Mouse (Mus musculus) limb, embryonic 12.5 days (tissue): ENCODE results near the gene Mgat1. TPM values are rescaled to one million over a fixed set of nuclear protein-coding genes. Genes with fewer than 3 reads are reported as not detected.
"Not testable (repeated sequence)": the region's sequence is repeated elsewhere in the genome, so short reads cannot be mapped to it uniquely, and the experiment has no call there.

Source experiments
- ATAC-seq: fragments of 200-750 bp; cut with Nextera tagmentation; 2 replicates; pipeline ENCODE4 v1.8.0; 2017; ENCODE audit warnings: low read depth, moderate TSS enrichment; ENCODE audit not compliant: insufficient number of reproducible peaks, insufficient read depth, low FRiP score, low TSS enrichment
- H3K27ac ChIP-seq: fragments of 300-500 bp; sonication (generic); 2 replicates; pipeline ENCODE4 v1.5.1; 2016; ENCODE audit warnings: mild to moderate bottlenecking, moderate library complexity
- H3K27me3 ChIP-seq: fragments of 300-500 bp; sonication (generic); 2 replicates; pipeline ENCODE4 v1.6.1; 2016; ENCODE audit warnings: mild to moderate bottlenecking, moderate library complexity
- H3K36me3 ChIP-seq: fragments of 300-500 bp; sonication (generic); 2 replicates; pipeline ENCODE4 v1.6.1; 2016; ENCODE audit warnings: mild to moderate bottlenecking, moderate library complexity
- H3K4me1 ChIP-seq: fragments of 300-500 bp; sonication (generic); replicated peaks from 2 replicates; pipeline ENCODE4 v1.6.1; 2016
- H3K4me2 ChIP-seq: fragments of 300-500 bp; sonication (generic); 2 replicates; pipeline ENCODE4 v1.6.1; 2016; ENCODE audit warnings: mild to moderate bottlenecking, moderate library complexity
- H3K4me3 ChIP-seq: fragments of 300-500 bp; sonication (generic); replicated peaks from 2 replicates; pipeline ENCODE4 v1.5.1; 2016; ENCODE audit warnings: mild to moderate bottlenecking
- H3K9ac ChIP-seq: fragments of 300-500 bp; sonication (generic); replicated peaks from 2 replicates; pipeline ENCODE4 v1.6.1; 2016; ENCODE audit warnings: mild to moderate bottlenecking, moderate library complexity
- H3K9me3 ChIP-seq: fragments of 300-500 bp; sonication (generic); 2 replicates; pipeline ENCODE4 v1.6.1; 2016; ENCODE audit warnings: mild to moderate bottlenecking, moderate library complexity
- WGBS: fragments of 180-500 bp; shearing (Covaris S2); methylation state at CpG from one replicate; pipeline ENCODE4 v1.1.7; 2016; 5-methylcytosine and 5-hydroxymethylcytosine counted together
- polyA plus RNA-seq: library from polyadenylated mRNA; unstranded; fragments of >200 nt; fragmentation: Nextera tagmentation; extraction: Ambion mirVana; gene quantifications from 2 replicates; pipeline ENCODE4 v1.2.1, GENCODE M21; 2016

The Mgat1 gene
- polyA plus RNA-seq, 1 experiment from 2014 or later: 46.0 TPM

- WGBS: 68% methylated on average over 11 of the region's 11 CpGs
- Histone ChIP-seq H3K4me3 (no peak overlapping the region), H3K27ac (no peak overlapping the region), H3K4me2 (no peak overlapping the region), H3K4me1 (no peaks in the 10 kb centered on the region), H3K9me3 (no peaks in the 10 kb centered on the region), H3K27me3 (no peaks in the 10 kb centered on the region), H3K9ac (no peak overlapping the region), H3K36me3 (peaks cover 50% of the 10 kb centered on the region)
- no peak for ATAC-seq
Measured at GRCm38 (mm10) chr11:49264622-49265021, 20.6 kb downstream of the Mgat1 start.

- no peaks in the 10 kb centered on the region for H3K27me3 ChIP-seq
- no peak overlapping the region for H3K4me2 ChIP-seq
- no peak overlapping the region for H3K27ac ChIP-seq
- H3K9ac ChIP-seq: no peak overlapping the region
- H3K9me3 ChIP-seq: no peaks in the 10 kb centered on the region
- no peaks in the 10 kb centered on the region for H3K4me1 ChIP-seq
- 87% methylated on average over 8 of the region's 8 CpGs for WGBS
- no peak for ATAC-seq
- peaks cover 45% of the 10 kb centered on the region for H3K36me3 ChIP-seq
- no peak overlapping the region for H3K4me3 ChIP-seq
Measured at GRCm38 (mm10) chr11:49265101-49265500, 21.1 kb downstream of the Mgat1 start.

- peaks cover 30% of the 10 kb centered on the region for H3K36me3 ChIP-seq
- no peak overlapping the region for H3K4me3 ChIP-seq
- ATAC-seq: no peak
- H3K4me1 ChIP-seq: no peaks in the 10 kb centered on the region
- no peak overlapping the region for H3K9ac ChIP-seq
- WGBS: 81% methylated on average over 6 of the region's 6 CpGs
- H3K9me3 ChIP-seq: no peaks in the 10 kb centered on the region
- H3K4me2 ChIP-seq: no peak overlapping the region
- H3K27ac ChIP-seq: no peak overlapping the region
- H3K27me3 ChIP-seq: no peaks in the 10 kb centered on the region
Measured at GRCm38 (mm10) chr11:49266671-49267070, 22.7 kb downstream of the Mgat1 start.

- Histone ChIP-seq H3K27ac (no peak overlapping the region), H3K27me3 (no peaks in the 10 kb centered on the region), H3K4me3 (no peak overlapping the region), H3K9ac (no peak overlapping the region), H3K9me3 (no peaks in the 10 kb centered on the region), H3K36me3 (peaks cover 23% of the 10 kb centered on the region), H3K4me1 (no peaks in the 10 kb centered on the region), H3K4me2 (no peak overlapping the region)
- no peak for ATAC-seq
- WGBS: 91% methylated on average over 10 of the region's 10 CpGs
Measured at GRCm38 (mm10) chr11:49267316-49267715, 23.3 kb downstream of the Mgat1 start.

GRCm38 (mm10) chr11:49267970-49268579 is 24.1 kb downstream of the Mgat1 start:
- H3K36me3 ChIP-seq: peaks cover 15% of the 10 kb centered on the region
- H3K4me2 ChIP-seq: no peak overlapping the region
- H3K27ac ChIP-seq: no peak overlapping the region
- H3K9me3 ChIP-seq: no peaks in the 10 kb centered on the region
- no peak overlapping the region for H3K4me3 ChIP-seq
- no peak overlapping the region for H3K9ac ChIP-seq
- WGBS: 88% methylated on average over 15 of the region's 15 CpGs
- no peaks in the 10 kb centered on the region for H3K27me3 ChIP-seq
- ATAC-seq: no peak
- no peaks in the 10 kb centered on the region for H3K4me1 ChIP-seq

- Histone ChIP-seq H3K27me3 (no peaks in the 10 kb centered on the region), H3K9ac (no peak overlapping the region), H3K9me3 (no peaks in the 10 kb centered on the region), H3K4me2 (no peak overlapping the region), H3K36me3 (0 out of 2 replicates have a peak, but pooled peaks cover 6% of the 10 kb centered on the region), H3K27ac (no peak overlapping the region), H3K4me3 (no peak overlapping the region), H3K4me1 (no peaks in the 10 kb centered on the region)
- WGBS: 94% methylated on average over 9 of the region's 9 CpGs
- ATAC-seq: no peak
Measured at GRCm38 (mm10) chr11:49269761-49270160, 25.8 kb downstream of the Mgat1 start.

- 89% methylated on average over 4 of the region's 4 CpGs for WGBS
- no peaks in the 10 kb centered on the region for H3K4me1 ChIP-seq
Measured at GRCm38 (mm10) chr11:49270368-49270767, 26.4 kb downstream of the Mgat1 start.

GRCm38 (mm10) chr11:49271334-49271733 is 27.3 kb downstream of the Mgat1 start:
- H3K9ac ChIP-seq: no peak overlapping the region
- H3K9me3 ChIP-seq: no peaks in the 10 kb centered on the region
- H3K4me1 ChIP-seq: no peaks in the 10 kb centered on the region
- no peak overlapping the region for H3K27ac ChIP-seq
- H3K27me3 ChIP-seq: no peaks in the 10 kb centered on the region
- H3K36me3 ChIP-seq: no peaks in the 10 kb centered on the region
- 32% methylated on average over 7 of the region's 7 CpGs for WGBS
- no peak for ATAC-seq
- H3K4me2 ChIP-seq: no peak overlapping the region
- H3K4me3 ChIP-seq: no peak overlapping the region

More at GRCm38 (mm10) chr11:49270368-49270767, 26.4 kb downstream of the Mgat1 start:
- H3K9ac ChIP-seq: no peak overlapping the region
- no peaks in the 10 kb centered on the region for H3K27me3 ChIP-seq
- H3K36me3 ChIP-seq: 0 out of 2 replicates have a peak, but pooled peaks cover 6% of the 10 kb centered on the region
- no peaks in the 10 kb centered on the region for H3K9me3 ChIP-seq
- no peak overlapping the region for H3K4me2 ChIP-seq
- H3K4me3 ChIP-seq: no peak overlapping the region
- ATAC-seq: no peak
- H3K27ac ChIP-seq: no peak overlapping the region

- WGBS: 75% methylated on average over 11 of the region's 11 CpGs
- Histone ChIP-seq H3K4me3 (no peak overlapping the region), H3K9me3 (no peaks in the 10 kb centered on the region), H3K4me1 (no peaks in the 10 kb centered on the region), H3K36me3 (no peaks in the 10 kb centered on the region), H3K9ac (no peak overlapping the region), H3K4me2 (no peak overlapping the region), H3K27ac (no peak overlapping the region), H3K27me3 (no peaks in the 10 kb centered on the region)
- no peak for ATAC-seq
Measured at GRCm38 (mm10) chr11:49273834-49274519, 30.0 kb downstream of the Mgat1 start.

GRCm38 (mm10) chr11:49278222-49278621 is 34.2 kb downstream of the Mgat1 start, which contains the start of gene Olfr1393:
Olfr1393 (plus strand) TSS chr11:49278304.
- H3K9ac ChIP-seq: no peak within 1 kb of the TSS
- no peaks in the 10 kb centered on the region for H3K36me3 ChIP-seq
- H3K4me2 ChIP-seq: no peak within 1 kb of the TSS
- H3K9me3 ChIP-seq: no peaks in the 10 kb centered on the region
- H3K4me3 ChIP-seq: no peak within 1 kb of the TSS
- H3K27ac ChIP-seq: no peak within 1 kb of the TSS
- no peak for ATAC-seq
- H3K27me3 ChIP-seq: no peaks in the 10 kb centered on the region
- 86% methylated on average over 3 of the region's 3 CpGs for WGBS
- H3K4me1 ChIP-seq: no peaks in the 10 kb centered on the region

GRCm38 (mm10) chr11:49284982-49285381 is 41.0 kb downstream of the Mgat1 start, which contains the start of gene Olfr1392:
Olfr1392 (plus strand) TSS chr11:49285282.
- not testable (repeated sequence) for H3K9me3 ChIP-seq, H3K4me3 ChIP-seq, H3K4me1 ChIP-seq, H3K36me3 ChIP-seq, H3K9ac ChIP-seq, H3K27me3 ChIP-seq, H3K27ac ChIP-seq, H3K4me2 ChIP-seq, ATAC-seq
- 68% methylated on average over 1 of the region's 1 CpGs for WGBS
